Mouse (Mus musculus) liver, postnatal 0 days (tissue): Measurements from ENCODE around the gene Rin2. TPM values are rescaled to one million over a fixed set of nuclear protein-coding genes. Genes with fewer than 3 reads are reported as not detected.

ENCODE experiments used
- ATAC-seq: fragments of 200-750 bp; cut with Nextera tagmentation; 2 replicates; pipeline ENCODE4 v1.8.0; 2017; ENCODE audit warnings: mild to moderate bottlenecking, moderate library complexity
- DNase-seq: peaks from one replicate; pipeline ENCODE4 v3.0.0-alpha.2; 2016
- H3K27ac ChIP-seq: fragments of 300-500 bp; sonication (generic); 2 replicates; pipeline ENCODE4 v1.5.1; 2014; ENCODE audit warnings: antibody characterized with exemption, moderate library complexity, mild to moderate bottlenecking, low read depth
- H3K27me3 ChIP-seq: fragments of 300-500 bp; sonication (generic); 2 replicates; pipeline ENCODE4 v1.6.1; 2014; ENCODE audit warnings: low read length, control low read depth, mixed read lengths; ENCODE audit not compliant: insufficient read depth
- H3K36me3 ChIP-seq: fragments of 300-500 bp; sonication (generic); replicated peaks from 2 replicates; pipeline ENCODE4 v1.6.1; 2014; ENCODE audit warnings: mild to moderate bottlenecking, control low read depth, low read length, moderate library complexity, mixed read lengths; ENCODE audit not compliant: insufficient read depth
- H3K4me1 ChIP-seq: fragments of 300-500 bp; sonication (generic); 2 replicates; pipeline ENCODE4 v1.6.1; 2014; ENCODE audit warnings: antibody characterized with exemption, mild to moderate bottlenecking, control low read depth; ENCODE audit not compliant: insufficient read depth
- H3K4me2 ChIP-seq: fragments of 300-500 bp; sonication (generic); 2 replicates; pipeline ENCODE4 v1.6.1; 2014; ENCODE audit warnings: low read depth, mild to moderate bottlenecking, low read length, moderate library complexity, mixed read lengths
- H3K4me3 ChIP-seq: fragments of 300-500 bp; sonication (generic); 2 replicates; pipeline ENCODE4 v1.5.1; 2014; ENCODE audit warnings: low read depth, low read length
- H3K9ac ChIP-seq: fragments of 300-500 bp; sonication (generic); replicated peaks from 2 replicates; pipeline ENCODE4 v1.6.1; 2014; ENCODE audit warnings: mild to moderate bottlenecking, moderate library complexity
- H3K9me3 ChIP-seq: fragments of 300-500 bp; sonication (generic); 2 replicates; pipeline ENCODE4 v1.6.1; 2016; ENCODE audit warnings: mild to moderate bottlenecking, control low read depth, low read length, mixed read lengths
- CTCF ChIP-seq: sonication (generic); IDR thresholded peaks from 2 replicates; pipeline ENCODE4 v1.5.1; 2016; ENCODE audit warnings: antibody characterized with exemption, low read depth
- EP300 ChIP-seq: IDR thresholded peaks from 2 replicates; pipeline ENCODE4 v1.6.1; 2016; ENCODE audit warnings: antibody characterized with exemption, low read depth, mild to moderate bottlenecking
- WGBS: fragments of 180-500 bp; shearing (Covaris S2); extraction: QIAGEN DNeasy Blood & Tissue Kit; methylation state at CpG from one replicate; pipeline ENCODE4 v1.1.7; 2014; ENCODE audit not compliant: insufficient replicate concordance; 5-methylcytosine and 5-hydroxymethylcytosine counted together
- polyA plus RNA-seq: library from polyadenylated mRNA; unstranded; fragments of >200 nt; fragmentation: Nextera tagmentation; extraction: Ambion mirVana; gene quantifications from 2 replicates; pipeline ENCODE4 v1.2.1, GENCODE M21; 2015

The Rin2 gene
- polyA plus RNA-seq, 1 experiment from 2014 or later, result 5.0 TPM

- H3K4me2 ChIP-seq, result no peak overlapping the region
- no peaks in the 10 kb centered on the region for H3K36me3 ChIP-seq
- no peaks in the 10 kb centered on the region for H3K9me3 ChIP-seq
- H3K27ac ChIP-seq, result no peak overlapping the region
- no peaks in the 10 kb centered on the region for H3K27me3 ChIP-seq
- ATAC-seq (no peak), DNase-seq (no peak)
- H3K4me3 ChIP-seq, result no peak overlapping the region
- WGBS, result 58% methylated on average over 3 of the region's 3 CpGs
- no peak overlapping the region for H3K9ac ChIP-seq
- TF ChIP-seq CTCF (no peak), EP300 (no peak)
- H3K4me1 ChIP-seq, result no peaks in the 10 kb centered on the region
Observed at GRCm38 (mm10) chr2:145656121-145656520, 18.9 kb upstream of the Rin2 start.

GRCm38 (mm10) chr2:145656716-145657115, 18.3 kb upstream of the Rin2 start:
- Histone ChIP-seq H3K27ac (no peak overlapping the region), H3K4me2 (no peak overlapping the region), H3K27me3 (no peaks in the 10 kb centered on the region), H3K4me3 (no peak overlapping the region), H3K4me1 (no peaks in the 10 kb centered on the region), H3K36me3 (no peaks in the 10 kb centered on the region), H3K9me3 (no peaks in the 10 kb centered on the region), H3K9ac (no peak overlapping the region)
- no peak for TF ChIP-seq EP300
- no peak for TF ChIP-seq CTCF
- 50% methylated on average over 1 of the region's 1 CpGs for WGBS
- DNase-seq (no peak), ATAC-seq (no peak)

- ATAC-seq, result no peak
- DNase-seq, result no peak
- H3K4me3 ChIP-seq, result no peak overlapping the region
- TF ChIP-seq EP300, result no peak
- TF ChIP-seq CTCF, result no peak
- H3K27me3 ChIP-seq, result no peaks in the 10 kb centered on the region
- H3K9ac ChIP-seq, result no peak overlapping the region
- H3K27ac ChIP-seq, result no peak overlapping the region
- H3K36me3 ChIP-seq, result no peaks in the 10 kb centered on the region
- 79% methylated on average over 4 of the region's 7 CpGs for WGBS
- 0 out of 2 replicates have a peak, but pooled peaks cover 6% of the 10 kb centered on the region for H3K4me1 ChIP-seq
- H3K9me3 ChIP-seq, result no peaks in the 10 kb centered on the region
- H3K4me2 ChIP-seq, result no peak overlapping the region
Observed at GRCm38 (mm10) chr2:145661242-145661641, 13.8 kb upstream of the Rin2 start.

GRCm38 (mm10) chr2:145663899-145664298, 11.1 kb upstream of the Rin2 start:
- Histone ChIP-seq H3K4me2 (no peak overlapping the region), H3K4me3 (no peak overlapping the region), H3K27ac (no peak overlapping the region; the same call in 1 of the 2 replicates), H3K36me3 (no peaks in the 10 kb centered on the region), H3K4me1 (0 out of 2 replicates have a peak, but pooled peaks cover 6% of the 10 kb centered on the region), H3K9me3 (no peaks in the 10 kb centered on the region), H3K9ac (no peak overlapping the region), H3K27me3 (no peaks in the 10 kb centered on the region)
- DNase-seq (no peak), ATAC-seq (peak; percentile 48; the same call in 1 of the 2 replicates)
- WGBS, result 65% methylated on average over 7 of the region's 7 CpGs
- TF ChIP-seq EP300, result no peak
- no peak for TF ChIP-seq CTCF

GRCm38 (mm10) chr2:145664311-145664710, 10.7 kb upstream of the Rin2 start:
- DNase-seq (no peak), ATAC-seq (peak; percentile 66; the same call in 1 of the 2 replicates)
- no peak overlapping the region for H3K4me2 ChIP-seq
- 0 out of 2 replicates have a peak, but pooled peaks cover 6% of the 10 kb centered on the region for H3K4me1 ChIP-seq
- TF ChIP-seq CTCF, result no peak
- TF ChIP-seq EP300, result no peak
- no peaks in the 10 kb centered on the region for H3K9me3 ChIP-seq
- no peak overlapping the region for H3K9ac ChIP-seq
- no peaks in the 10 kb centered on the region for H3K36me3 ChIP-seq
- H3K27ac ChIP-seq, result no peak overlapping the region; the same call in 1 of the 2 replicates
- 66% methylated on average over 2 of the region's 2 CpGs for WGBS
- no peak overlapping the region for H3K4me3 ChIP-seq
- H3K27me3 ChIP-seq, result no peaks in the 10 kb centered on the region

GRCm38 (mm10) chr2:145668135-145668534, 6.9 kb upstream of the Rin2 start:
- H3K9me3 ChIP-seq, result no peaks in the 10 kb centered on the region
- 70% methylated on average over 4 of the region's 4 CpGs for WGBS
- 0 out of 2 replicates have a peak, but pooled peaks cover 6% of the 10 kb centered on the region for H3K4me1 ChIP-seq
- H3K4me3 ChIP-seq, result no peak overlapping the region
- no peaks in the 10 kb centered on the region for H3K36me3 ChIP-seq
- no peak overlapping the region for H3K4me2 ChIP-seq
- no peak for DNase-seq
- ATAC-seq, result no peak
- no peak for TF ChIP-seq CTCF
- no peak for TF ChIP-seq EP300
- H3K27ac ChIP-seq, result no peak overlapping the region
- no peaks in the 10 kb centered on the region for H3K27me3 ChIP-seq
- H3K9ac ChIP-seq, result no peak overlapping the region

- no peak overlapping the region for H3K9ac ChIP-seq
- ATAC-seq, result no peak
- H3K9me3 ChIP-seq, result no peaks in the 10 kb centered on the region
- 0 out of 2 replicates have a peak, but pooled peaks cover 2% of the 10 kb centered on the region for H3K4me1 ChIP-seq
- H3K27ac ChIP-seq, result no peak overlapping the region
- no peak overlapping the region for H3K4me3 ChIP-seq
- 72% methylated on average over 4 of the region's 4 CpGs for WGBS
- TF ChIP-seq CTCF (no peak), EP300 (no peak)
- H3K36me3 ChIP-seq, result no peaks in the 10 kb centered on the region
- H3K4me2 ChIP-seq, result no peak overlapping the region
- DNase-seq, result no peak
- H3K27me3 ChIP-seq, result no peaks in the 10 kb centered on the region
Observed at GRCm38 (mm10) chr2:145670131-145670530, 4.9 kb upstream of the Rin2 start.
